Mouse (Mus musculus) common myeloid progenitor, adult 5-6 weeks (primary cell): ENCODE results near the gene Hoxa1. TPM values are rescaled to one million over a fixed set of nuclear protein-coding genes. Genes with fewer than 3 reads are reported as not detected.

Source experiments
- ATAC-seq: replicated peaks from 2 replicates; pipeline ENCODE4 v1.8.0; 2016; ENCODE audit warnings: low read depth, mild to moderate bottlenecking, moderate TSS enrichment, inconsistent platforms; ENCODE audit not compliant: poor library complexity, severe bottlenecking
- total RNA-seq: library from RNA; stranded (forward); fragments of 200-1000, 187-1606 nt; gene quantifications from 2 replicates; pipeline ENCODE4 v1.2.3, GENCODE M21; 2017

Gene Hoxa1
- total RNA-seq, 1 experiment from 2014 or later: not detected

DNA sequence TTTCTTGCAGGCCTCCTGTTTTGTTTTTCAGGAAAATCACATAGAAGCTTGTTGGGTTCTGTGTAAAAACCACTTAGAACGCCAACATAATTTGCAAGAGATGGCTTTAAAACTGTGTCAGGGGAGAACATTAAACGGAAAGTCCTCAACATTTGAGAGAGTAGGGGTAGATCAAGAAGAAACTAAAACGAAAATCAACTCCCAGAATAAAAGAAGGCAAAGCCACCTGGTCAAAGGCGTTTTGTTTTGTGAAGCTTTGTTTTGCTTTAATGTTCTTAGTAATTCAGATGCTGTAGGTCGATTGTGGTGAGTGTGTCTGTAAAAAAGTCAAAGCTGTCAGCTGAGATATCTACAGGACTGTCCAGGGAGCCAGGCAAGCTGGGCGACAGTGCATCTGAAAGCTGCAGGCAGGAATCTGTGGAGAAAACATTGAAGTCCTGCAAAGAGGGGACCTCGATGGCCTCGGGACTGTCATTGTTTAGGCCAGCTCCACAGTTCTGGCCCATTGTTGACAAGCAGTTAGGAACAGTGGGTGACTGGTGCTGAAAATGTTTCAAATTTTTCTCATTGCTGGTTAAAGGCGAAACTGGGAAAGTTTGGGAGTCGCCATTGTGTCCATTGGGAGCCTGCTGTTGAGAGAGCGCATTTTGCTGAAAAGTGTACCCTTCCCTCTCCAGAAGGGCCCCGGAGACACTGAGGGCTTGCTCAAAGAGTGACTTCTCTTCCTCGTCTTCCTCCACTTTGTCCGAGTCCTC, 4.7 kb upstream of the Hoxa1 start:
- no peak for ATAC-seq

DNA sequence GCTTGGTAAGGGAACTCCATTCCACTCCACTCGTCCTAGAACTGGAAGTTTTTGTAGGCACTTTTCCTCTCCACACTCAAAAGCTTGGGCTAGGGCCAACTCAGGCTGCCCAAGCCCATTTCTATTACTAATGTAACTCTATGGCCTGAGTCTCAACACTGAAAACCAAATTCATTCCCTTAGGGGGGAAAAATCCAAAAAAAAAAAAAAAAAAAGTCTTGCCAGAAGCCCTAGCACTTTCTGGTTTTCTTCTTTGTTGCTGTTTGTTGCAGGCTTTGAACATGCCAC, 3.9 kb upstream of the Hoxa1 start:
- no peak for ATAC-seq

- ATAC-seq: no peak
These were observed 3.4 kb upstream of the Hoxa1 start for GRCm38 (mm10) chr6:52161336-52162092.

DNA sequence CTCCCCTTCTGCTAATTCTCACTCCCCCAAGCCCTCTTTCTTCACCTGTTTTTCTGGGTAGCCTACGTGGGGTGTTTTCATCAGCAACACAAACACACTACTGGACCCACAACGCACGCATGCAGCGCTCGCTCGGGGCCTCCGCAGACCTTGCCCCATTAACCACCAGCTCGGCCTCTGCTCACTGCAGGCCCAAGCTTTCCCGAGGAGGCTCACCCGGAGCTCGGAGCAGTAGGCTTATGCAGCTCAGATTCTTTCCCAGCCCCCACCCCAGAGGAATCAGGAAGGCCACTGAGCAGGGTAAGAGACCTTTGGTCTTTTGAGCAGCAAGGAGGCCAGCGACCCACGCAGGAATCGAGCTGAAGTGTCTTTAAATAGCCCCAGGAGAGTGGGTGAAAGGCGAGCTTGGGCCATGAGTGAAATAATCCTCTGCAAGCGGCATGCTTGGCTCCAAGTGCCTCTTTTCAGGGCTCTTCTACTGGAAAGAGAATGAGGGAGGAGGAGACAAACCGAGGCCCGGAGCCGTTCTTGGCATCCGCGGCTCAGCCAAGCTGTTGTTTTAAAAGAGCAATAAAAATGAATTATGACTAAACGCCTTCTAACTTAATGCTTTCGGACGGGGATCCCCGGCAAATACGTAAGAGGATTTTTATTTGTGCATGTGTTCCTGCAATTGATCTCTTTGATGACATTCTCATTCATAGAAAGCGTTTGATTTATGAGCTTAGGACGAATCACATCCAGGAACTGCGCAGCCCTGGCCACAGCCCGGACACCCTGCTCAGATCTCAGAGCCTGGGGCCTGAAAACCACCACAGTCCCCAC, 2.6 kb upstream of the Hoxa1 start:
- no peak for ATAC-seq

DNA sequence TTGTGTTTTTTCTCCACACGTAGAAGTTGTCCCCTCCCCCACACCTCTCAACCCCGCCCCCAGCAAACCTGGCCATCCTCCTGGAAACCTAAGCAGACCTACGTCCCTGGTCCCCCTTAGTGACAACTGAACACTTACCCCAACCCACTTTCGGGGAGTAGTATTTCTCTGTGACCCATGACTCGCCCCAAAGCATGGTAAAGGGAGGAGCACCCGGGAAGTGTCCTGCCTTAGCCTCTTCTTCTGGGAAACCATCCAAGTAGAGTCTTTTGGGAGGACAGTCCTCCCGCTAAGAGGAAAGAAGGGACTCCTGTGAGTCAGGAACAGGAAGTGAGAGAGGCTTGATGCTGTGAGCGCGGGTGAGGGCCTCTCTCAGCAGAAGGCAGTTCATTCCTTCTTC, 1.9 kb upstream of the Hoxa1 start:
- ATAC-seq: 0 out of 2 replicates have a peak, but pooled peaks have one; percentile 24

GRCm38 (mm10) chr6:52159164-52159761, 1.1 kb upstream of the Hoxa1 start:
- no peak for ATAC-seq

- no peak for ATAC-seq
These were observed 446 bp downstream of the Hoxa1 start for GRCm38 (mm10) chr6:52157466-52158275.

DNA sequence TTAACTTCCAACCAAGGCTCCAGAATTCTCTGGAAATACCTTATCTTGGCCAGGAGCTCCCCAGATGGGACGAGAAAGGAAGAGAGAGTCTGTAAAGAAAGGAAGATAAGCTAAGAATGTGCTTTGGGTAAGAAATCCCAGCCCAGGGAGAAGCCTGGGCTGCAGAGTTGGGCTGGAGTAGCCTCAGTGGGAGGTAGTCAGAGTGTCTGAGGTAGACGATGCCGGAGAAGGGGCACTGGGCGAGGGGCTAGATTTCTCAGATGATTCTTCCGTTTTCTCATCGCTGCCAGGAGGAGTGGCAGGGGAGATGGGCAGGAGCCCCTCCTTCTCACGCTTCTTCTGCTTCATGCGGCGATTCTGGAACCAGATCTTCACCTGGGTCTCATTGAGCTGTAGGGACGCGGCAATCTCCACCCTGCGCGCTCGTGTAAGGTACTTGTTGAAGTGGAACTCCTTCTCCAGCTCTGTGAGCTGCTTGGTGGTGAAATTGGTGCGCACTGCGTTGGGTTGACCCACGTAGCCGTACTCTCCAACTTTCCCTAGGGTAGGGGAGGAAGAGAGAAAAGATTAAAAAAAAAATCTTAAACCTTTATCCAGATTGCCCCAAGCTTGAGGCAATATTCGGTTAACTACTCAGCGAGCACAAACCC, 1.4 kb downstream of the Hoxa1 start:
- ATAC-seq: no peak

GRCm38 (mm10) chr6:52155471-52155870, 2.6 kb downstream of the Hoxa1 start:
- no peak for ATAC-seq

DNA sequence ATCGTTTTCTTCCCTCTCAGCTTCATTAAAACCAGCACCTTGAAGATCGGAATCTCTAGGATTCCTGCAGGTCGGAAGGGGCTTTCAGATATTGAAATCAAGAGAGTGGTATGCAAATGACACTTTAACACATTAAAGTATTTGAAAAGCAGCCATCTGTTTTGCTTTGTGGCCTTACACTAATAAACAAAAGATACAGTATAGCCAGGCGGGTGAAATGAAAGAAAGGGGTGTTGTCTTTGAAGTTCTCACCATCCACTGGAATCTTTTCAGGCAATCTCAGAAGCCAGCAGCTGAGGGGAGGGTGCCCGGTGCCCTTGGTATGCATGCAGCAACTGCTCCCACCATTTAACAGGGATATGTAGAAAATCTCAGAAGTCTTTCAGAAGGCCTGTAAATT, 4.1 kb downstream of the Hoxa1 start:
- ATAC-seq: no peak

DNA sequence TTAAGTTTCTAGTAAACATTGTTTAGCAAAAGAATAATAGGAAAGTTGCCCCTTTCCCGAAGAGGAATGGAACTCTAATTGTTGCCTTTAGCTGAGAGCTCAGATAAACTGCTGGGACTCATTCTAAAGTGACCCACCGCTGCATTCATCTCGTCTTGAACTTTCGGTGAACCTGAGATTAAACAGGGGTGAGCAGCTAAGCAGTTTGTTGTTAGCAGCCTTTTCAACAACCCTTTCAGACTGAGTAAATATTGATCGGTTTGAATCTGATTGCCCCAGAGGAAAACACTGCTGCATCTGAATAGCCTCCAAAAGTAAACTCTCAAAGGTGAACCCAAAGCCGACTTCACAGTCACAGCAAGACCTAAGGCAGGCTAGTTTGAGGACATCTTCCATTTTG, 4.8 kb downstream of the Hoxa1 start:
- no peak for ATAC-seq

- ATAC-seq: no peak
These were observed 5.6 kb downstream of the Hoxa1 start for GRCm38 (mm10) chr6:52152226-52153193.

- no peak for ATAC-seq
These were observed 6.5 kb downstream of the Hoxa1 start for GRCm38 (mm10) chr6:52151571-52151970.

DNA sequence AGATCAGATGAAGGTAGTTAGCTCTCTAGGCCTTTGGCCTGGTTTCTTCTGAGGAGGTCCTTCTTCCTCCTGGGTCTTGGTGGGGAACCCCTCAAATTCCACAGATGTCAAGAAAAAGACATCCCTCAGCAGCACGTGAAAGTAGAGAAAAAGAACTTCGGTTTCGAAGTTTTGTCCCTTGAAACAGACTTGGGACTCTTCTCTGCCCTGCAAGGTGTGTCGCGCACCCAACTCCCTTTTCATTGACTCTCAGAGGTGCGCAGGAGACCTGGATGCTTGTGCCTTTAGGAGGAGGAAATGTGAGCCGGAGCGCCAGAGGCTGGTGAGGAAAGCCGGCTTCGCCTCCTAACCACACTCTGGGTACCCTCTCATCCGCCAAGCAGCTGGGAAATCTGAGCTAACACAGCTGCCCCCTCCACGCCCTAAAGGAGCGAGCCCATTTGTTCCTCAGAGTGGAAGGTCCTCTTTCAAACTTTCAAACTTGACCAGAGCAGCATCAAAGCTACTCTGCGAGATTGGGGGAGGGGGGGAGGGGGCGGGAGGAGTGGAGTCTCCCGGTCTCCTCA, 7.6 kb downstream of the Hoxa1 start:
- no peak for ATAC-seq

- no peak for ATAC-seq
These were observed 19.0 kb downstream of the Hoxa1 start for GRCm38 (mm10) chr6:52139115-52139514.

DNA sequence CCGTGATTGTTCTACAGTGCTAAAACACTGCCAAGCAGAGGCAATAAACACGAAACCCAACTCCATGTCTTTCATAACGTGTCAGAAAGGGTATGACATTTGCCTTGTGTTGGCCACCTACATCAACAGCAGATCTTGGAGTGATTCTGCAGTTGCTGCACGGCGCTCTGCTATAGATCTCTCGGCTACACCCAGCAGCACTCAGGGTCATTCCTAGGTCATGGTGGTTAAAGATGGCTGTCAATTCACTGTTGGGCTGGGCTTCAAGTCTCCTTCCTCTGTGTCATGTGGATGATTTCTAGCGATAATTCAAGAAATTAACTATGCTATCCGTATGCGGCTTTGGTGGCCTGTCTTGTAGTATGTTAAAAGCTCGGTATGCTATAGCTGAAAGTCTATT, 19.5 kb downstream of the Hoxa1 start:
- no peak for ATAC-seq

DNA sequence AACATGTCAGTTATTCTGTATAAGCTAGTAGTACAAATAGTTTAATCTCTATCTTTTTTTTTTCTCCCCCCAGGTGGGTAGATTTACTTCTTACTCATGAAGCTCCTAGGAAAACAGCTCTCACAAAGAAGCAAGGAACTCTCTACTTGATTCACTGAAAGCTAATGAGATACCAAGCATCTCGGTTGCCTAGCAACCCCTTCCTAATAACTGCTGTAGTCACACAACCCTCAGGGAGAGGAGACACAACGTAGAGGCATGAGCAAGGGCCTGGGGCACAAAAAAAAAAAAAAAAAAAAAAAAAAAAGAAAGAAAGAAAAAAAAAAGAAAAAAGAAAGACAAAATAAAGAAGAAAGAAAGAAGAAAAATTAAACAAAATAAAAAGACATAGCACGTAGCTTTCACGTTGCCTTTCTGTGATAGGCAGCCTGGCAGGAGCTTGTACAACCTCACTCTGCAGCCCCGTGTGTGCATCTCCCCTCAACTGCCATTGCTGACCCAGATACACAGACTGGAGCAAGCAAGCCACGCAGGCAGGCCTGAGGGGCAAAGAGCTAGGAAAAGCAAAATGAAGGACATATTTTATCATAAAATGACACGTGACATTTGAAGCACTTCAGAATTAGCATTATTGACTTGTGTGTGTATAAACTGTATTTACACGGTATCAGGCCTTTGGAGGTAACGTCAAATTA, 20.1 kb downstream of the Hoxa1 start:
- ATAC-seq: no peak
